23 mouse cellular contexts compared by ENCODE assay signal in the genomic region with DNA sequence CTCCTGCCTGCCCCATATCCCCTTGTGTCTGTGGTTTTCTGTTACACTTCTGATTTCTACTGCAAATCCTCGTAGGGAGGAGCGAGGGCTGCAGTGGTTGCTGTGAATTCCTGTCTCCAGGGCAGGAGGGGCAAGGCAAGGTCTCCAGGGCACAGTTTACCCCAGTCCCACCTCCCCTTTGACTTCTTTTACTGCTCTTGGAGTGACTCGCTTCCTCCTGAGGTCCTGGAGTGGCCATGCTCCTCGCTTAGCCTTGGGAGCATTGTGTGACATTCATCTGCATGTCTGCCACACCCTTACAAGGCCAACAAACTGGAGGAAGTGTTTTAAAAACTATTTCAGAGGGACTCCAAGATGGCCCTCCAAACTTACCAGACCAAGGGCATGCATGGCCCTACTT. TPM values are rescaled to one million over a fixed set of nuclear protein-coding genes. Genes with fewer than 3 reads are reported as not detected.
DNase-seq lines count a peak whose midpoint lies in the region; ATAC-seq and TF ChIP-seq lines count a peak whose summit lies in the region.
"Had no signal": no experiment of that assay in that cellular context is flagged by ENCODE, and none has a peak within 500 bp of the region (broad histone marks: within the 10 kb centered on the region; RNA-seq: fewer than 3 reads in every experiment).

No protein-coding gene starts in this region.

- H3K27ac ChIP-seq in intestine, embryonic 16.5 days (ENCODE audit: low read length), result no peak overlapping the region
- H3K27ac ChIP-seq in stomach, postnatal 0 days (replicated peaks), result no peak overlapping the region
- H3K27ac ChIP-seq: forebrain, embryonic 13.5 days; liver, embryonic 13.5 days; lung, embryonic 15.5 days; midbrain, embryonic 15.5 days; neural tube, embryonic 15.5 days had no signal

- TF ChIP-seq EP300 in stomach, postnatal 0 days (optimal IDR thresholded peaks at IDR 0.05), result no peak

- 35% methylated on average over 4 of the region's 4 CpGs for WGBS in intestine, embryonic 16.5 days
- 40% methylated on average over 4 of the region's 4 CpGs for WGBS in stomach, postnatal 0 days

- no peak for TF ChIP-seq CTCF in stomach, postnatal 0 days (IDR thresholded peaks at IDR 0.05; ENCODE audit: low read depth)

- H3K4me1 ChIP-seq in megakaryocyte, embryonic 14.5 days, result peaks cover 42% of the 10 kb centered on the region
- peaks cover 6% of the 10 kb centered on the region; the same call in 1 of the 2 replicates for H3K4me1 ChIP-seq in intestine, embryonic 16.5 days (ENCODE audit: control insufficient read depth, insufficient read depth, low read length)
- H3K4me1 ChIP-seq in stomach, postnatal 0 days (replicated peaks; ENCODE audit: control insufficient read depth, insufficient read depth), result no peaks in the 10 kb centered on the region
- H3K4me1 ChIP-seq: forebrain, embryonic 13.5 days; lung, embryonic 15.5 days; midbrain, embryonic 15.5 days; neural tube, embryonic 15.5 days had no signal

- H3K36me3 ChIP-seq in megakaryocyte, embryonic 14.5 days (replicated peaks; ENCODE audit: low read length), result no peaks in the 10 kb centered on the region
- no peaks in the 10 kb centered on the region for H3K36me3 ChIP-seq in intestine, embryonic 16.5 days (ENCODE audit: control insufficient read depth, insufficient read depth, low read length)
- H3K36me3 ChIP-seq in stomach, postnatal 0 days (ENCODE audit: control insufficient read depth, insufficient read depth, low read length), result no peaks in the 10 kb centered on the region
- H3K36me3 ChIP-seq: liver, embryonic 13.5 days; lung, embryonic 15.5 days; midbrain, embryonic 15.5 days; neural tube, embryonic 15.5 days had no signal

- H3K27me3 ChIP-seq in megakaryocyte, embryonic 14.5 days (replicated peaks), result no peaks in the 10 kb centered on the region
- no peaks in the 10 kb centered on the region for H3K27me3 ChIP-seq in intestine, embryonic 16.5 days (replicated peaks; ENCODE audit: control insufficient read depth, insufficient read depth, low read length)
- no peaks in the 10 kb centered on the region for H3K27me3 ChIP-seq in stomach, postnatal 0 days (ENCODE audit: control insufficient read depth, insufficient read depth, low read length)
- H3K27me3 ChIP-seq: forebrain, embryonic 13.5 days; liver, embryonic 13.5 days; lung, embryonic 15.5 days; midbrain, embryonic 15.5 days; neural tube, embryonic 15.5 days had no signal

- no peak overlapping the region for H3K9ac ChIP-seq in intestine, embryonic 16.5 days (ENCODE audit: low read depth, low read length)
- H3K9ac ChIP-seq in stomach, postnatal 0 days (ENCODE audit: low read length), result no peak overlapping the region
- H3K9ac ChIP-seq: forebrain, embryonic 13.5 days; liver, embryonic 13.5 days; lung, embryonic 15.5 days; midbrain, embryonic 15.5 days; neural tube, embryonic 15.5 days had no signal

- H3K4me3 ChIP-seq in megakaryocyte, embryonic 14.5 days (replicated peaks), result peak overlapping the region; percentile 70
- no peak overlapping the region for H3K4me3 ChIP-seq in intestine, embryonic 16.5 days (ENCODE audit: low read length)
- no peak overlapping the region for H3K4me3 ChIP-seq in stomach, postnatal 0 days (ENCODE audit: low read depth, low read length)
- H3K4me3 ChIP-seq: erythroblast, embryonic 14.5 days; forebrain, embryonic 13.5 days; liver, embryonic 13.5 days; lung, embryonic 15.5 days; midbrain, embryonic 15.5 days; neural tube, embryonic 15.5 days had no signal

- ATAC-seq in megakaryocyte, adult 5-6 weeks (ENCODE audit: poor library complexity, severe bottlenecking), result no peak
- ATAC-seq in intestine, embryonic 16.5 days, result peak; percentile 62; the same call in 1 of the 2 replicates
- peak; percentile 54; the same call in 1 of the 2 replicates for ATAC-seq in stomach, postnatal 0 days (ENCODE audit: low FRiP score, low TSS enrichment)
- ATAC-seq: forebrain, embryonic 13.5 days; midbrain, embryonic 15.5 days had no signal

- no peak overlapping the region for H3K4me2 ChIP-seq in intestine, embryonic 16.5 days (ENCODE audit: low read depth, low read length)
- H3K4me2 ChIP-seq in stomach, postnatal 0 days (replicated peaks; ENCODE audit: low read depth), result no peak overlapping the region
- H3K4me2 ChIP-seq: forebrain, embryonic 13.5 days; heart, embryonic 11.5 days; liver, embryonic 13.5 days; lung, embryonic 15.5 days; midbrain, embryonic 15.5 days; neural tube, embryonic 15.5 days had no signal

- peak; percentile 81 for DNase-seq in ES-CJ7 (ENCODE audit: low read depth, low spot score)
- no peak for DNase-seq in stomach, postnatal 0 days (ENCODE audit: low spot score)
- DNase-seq in retina, postnatal 1 day, result no peak
- DNase-seq in gastrocnemius, postnatal 36 days, result no peak
- DNase-seq: adrenal gland, postnatal 25 days; cerebellum, adult 18-20 months; cerebellum, postnatal 36 days; gastrocnemius, postnatal 14 days; heart, postnatal 10 days; kidney, adult 8-10 months; kidney, postnatal 36 days; liver, embryonic 13.5 days; right cerebral cortex, postnatal 14 days; thymus, postnatal 14 days had no signal

- peaks cover 4% of the 10 kb centered on the region; the same call in 1 of the 2 replicates for H3K9me3 ChIP-seq in megakaryocyte, embryonic 14.5 days
- H3K9me3 ChIP-seq in intestine, embryonic 16.5 days (ENCODE audit: control insufficient read depth, low read length), result no peaks in the 10 kb centered on the region
- no peaks in the 10 kb centered on the region for H3K9me3 ChIP-seq in stomach, postnatal 0 days (ENCODE audit: control insufficient read depth, low read length)
- H3K9me3 ChIP-seq: forebrain, embryonic 13.5 days; liver, embryonic 13.5 days; lung, embryonic 15.5 days; midbrain, embryonic 15.5 days; neural tube, embryonic 15.5 days had no signal

- intact Hi-C loops in gastrocnemius, postnatal 36 days (cut with DNase I), result no loop called here

RNA-seq across cellular contexts. Expression of gene Ube2h, which starts 16.7 kb away (rescaled TPM):
- polyA plus RNA-seq in megakaryocyte, embryonic 14.5 days (2012; ENCODE audit: insufficient read depth, low replicate concordance), result 20.5 and 26.8 TPM in 2 replicates
- total RNA-seq in megakaryocyte, adult 5-6 weeks (2015), result 16.8 and 18.5 TPM in 2 replicates
- total RNA-seq in megakaryocyte, adult 5-6 weeks (2017), result 21.1 and 31.3 TPM in 2 replicates
- polyA plus RNA-seq in intestine, embryonic 16.5 days (2015; fragmentation: Nextera tagmentation; extraction: Ambion mirVana), result 30.2 and 30.7 TPM in 2 replicates
- 25.2 and 28.8 TPM in 2 replicates for polyA plus RNA-seq in stomach, postnatal 0 days (2015; fragmentation: Nextera tagmentation; extraction: Ambion mirVana)
- total RNA-seq in gastrocnemius, postnatal 36 days (2021), result 10 to 100 TPM; 50.4 to 51.2 TPM
